In genomic region chr5:107977640-107978288, GRCm38 (mm10) we compare ENCODE assay signal across 18 mouse cellular contexts. TPM values are rescaled to one million over a fixed set of nuclear protein-coding genes. Genes with fewer than 3 reads are reported as not detected.
DNase-seq lines count a peak whose midpoint lies in the region; ATAC-seq and TF ChIP-seq lines count a peak whose summit lies in the region.
"Had no signal": no experiment of that assay in that cellular context is flagged by ENCODE, and none has a peak within 500 bp of the region (broad histone marks: within the 10 kb centered on the region; RNA-seq: fewer than 3 reads in every experiment).

No protein-coding gene starts in this region.

- H3K27ac ChIP-seq in heart, adult 2 months = no peak overlapping the region
- no peak overlapping the region for H3K27ac ChIP-seq in intestine, embryonic 16.5 days (ENCODE audit: low read length)
- H3K27ac ChIP-seq in small intestine, adult 2 months (ENCODE audit: insufficient read depth, low read depth, low read length) = peak overlapping the region; percentile 50
- H3K27ac ChIP-seq in hindbrain, embryonic 12.5 days = no peak overlapping the region
- H3K27ac ChIP-seq: heart, embryonic 13.5 days; neural tube, embryonic 12.5 days had no signal

- peak; percentile 11; the same call in 1 of the 2 replicates for ATAC-seq in G1E (ENCODE audit: extremely low read depth, insufficient number of reproducible peaks, low FRiP score, poor library complexity, severe bottlenecking)
- peak; percentile 77 for ATAC-seq in intestine, embryonic 16.5 days
- ATAC-seq in hindbrain, embryonic 12.5 days (ENCODE audit: low FRiP score) = no peak

- no peaks in the 10 kb centered on the region for H3K36me3 ChIP-seq in heart, adult 2 months (ENCODE audit: control insufficient read depth, insufficient read depth, low read length)
- H3K36me3 ChIP-seq in G1E (replicated peaks) = peaks cover 15% of the 10 kb centered on the region
- no peaks in the 10 kb centered on the region for H3K36me3 ChIP-seq in intestine, embryonic 16.5 days (ENCODE audit: control insufficient read depth, insufficient read depth, low read length)
- no peaks in the 10 kb centered on the region for H3K36me3 ChIP-seq in small intestine, adult 2 months (ENCODE audit: control insufficient read depth, insufficient read depth, low read length)
- no peaks in the 10 kb centered on the region for H3K36me3 ChIP-seq in hindbrain, embryonic 12.5 days
- H3K36me3 ChIP-seq: heart, embryonic 13.5 days; neural tube, embryonic 12.5 days had no signal

- TF ChIP-seq POLR2A in heart, adult 2 months (IDR thresholded peaks at IDR 0.05; ENCODE audit: insufficient read depth, low read depth, low read length) = no peak
- no peak for TF ChIP-seq POLR2A in small intestine, adult 2 months (IDR thresholded peaks at IDR 0.05; ENCODE audit: low read depth, low read length)

- TF ChIP-seq CTCF in heart, adult 2 months (IDR thresholded peaks at IDR 0.05) = no peak
- no peak for TF ChIP-seq CTCF in G1E (IDR thresholded peaks at IDR 0.05; ENCODE audit: low read depth, low read length)
- TF ChIP-seq CTCF in small intestine, adult 2 months (IDR thresholded peaks at IDR 0.05; ENCODE audit: extremely low read depth, insufficient read length, insufficient replicate concordance, low read depth, low read length) = no peak

- no peaks in the 10 kb centered on the region for H3K27me3 ChIP-seq in heart, adult 2 months (ENCODE audit: control insufficient read depth, insufficient read depth, low read length)
- no peaks in the 10 kb centered on the region for H3K27me3 ChIP-seq in G1E (ENCODE audit: insufficient read depth, low read length)
- H3K27me3 ChIP-seq in intestine, embryonic 16.5 days (replicated peaks; ENCODE audit: control insufficient read depth, insufficient read depth, low read length) = no peaks in the 10 kb centered on the region
- H3K27me3 ChIP-seq in small intestine, adult 2 months (ENCODE audit: control insufficient read depth, insufficient read depth, low read length) = no peaks in the 10 kb centered on the region
- H3K27me3 ChIP-seq in hindbrain, embryonic 12.5 days = no peaks in the 10 kb centered on the region
- H3K27me3 ChIP-seq: heart, embryonic 13.5 days; neural tube, embryonic 12.5 days had no signal

- no peak overlapping the region for H3K4me2 ChIP-seq in intestine, embryonic 16.5 days (ENCODE audit: low read depth, low read length)
- H3K4me2 ChIP-seq in hindbrain, embryonic 12.5 days (replicated peaks) = no peak overlapping the region
- H3K4me2 ChIP-seq: heart, embryonic 13.5 days; neural tube, embryonic 12.5 days had no signal

- WGBS in heart, adult 2 months = 66% methylated on average over 3 of the region's 3 CpGs
- 51% methylated on average over 3 of the region's 3 CpGs for WGBS in intestine, embryonic 16.5 days
- WGBS in small intestine, adult 2 months = 33% methylated on average over 3 of the region's 3 CpGs
- WGBS in hindbrain, embryonic 12.5 days = 82% methylated on average over 3 of the region's 3 CpGs

- H3K9ac ChIP-seq in heart, adult 2 months (ENCODE audit: low read depth, low read length) = no peak overlapping the region
- H3K9ac ChIP-seq in intestine, embryonic 16.5 days (ENCODE audit: low read depth, low read length) = no peak overlapping the region
- H3K9ac ChIP-seq in hindbrain, embryonic 12.5 days = no peak overlapping the region
- H3K9ac ChIP-seq: heart, embryonic 13.5 days; neural tube, embryonic 12.5 days had no signal

- intact Hi-C loops in heart, adult 2 months (cut with DNase I) = no loop called here
- intact Hi-C loops in left cerebral cortex, postnatal 25 days (cut with DNase I) = no loop called here

- H3K4me1 ChIP-seq in heart, adult 2 months (ENCODE audit: control insufficient read depth, insufficient read depth, low read length) = no peaks in the 10 kb centered on the region; the same call in 1 of the 2 replicates
- H3K4me1 ChIP-seq in G1E (ENCODE audit: insufficient read depth, low read depth, low read length) = peaks cover 73% of the 10 kb centered on the region
- peaks cover 14% of the 10 kb centered on the region for H3K4me1 ChIP-seq in intestine, embryonic 16.5 days (ENCODE audit: control insufficient read depth, insufficient read depth, low read length)
- H3K4me1 ChIP-seq in small intestine, adult 2 months (ENCODE audit: control insufficient read depth, insufficient read depth, insufficient read length, low read length) = peaks cover 12% of the 10 kb centered on the region
- H3K4me1 ChIP-seq in hindbrain, embryonic 12.5 days = peaks cover 5% of the 10 kb centered on the region; the same call in 1 of the 2 replicates
- H3K4me1 ChIP-seq: neural tube, embryonic 12.5 days had no signal

- no peak for TF ChIP-seq EP300 in heart, adult 2 months (IDR thresholded peaks at IDR 0.05; ENCODE audit: insufficient read depth, low read depth, low read length)

- DNase-seq in heart, adult 11 months = peak; percentile 51
- no peak for DNase-seq in heart, adult 2 months
- DNase-seq in G1E (ENCODE audit: low spot score) = no peak
- no peak for DNase-seq in left cerebral cortex, postnatal 25 days (ENCODE audit: low spot score in 2 of 2)
- DNase-seq in gastrocnemius, adult 18-20 months (ENCODE audit: low spot score) = no peak
- DNase-seq: cerebellum, adult 8-10 months; embryo, embryonic 11 days; gastrocnemius, postnatal 25 days; heart, postnatal 4 days; kidney, adult 11 months; kidney, postnatal 4 days; right cerebral cortex, postnatal 14 days had no signal

- H3K4me3 ChIP-seq in heart, adult 2 months = no peak overlapping the region
- H3K4me3 ChIP-seq in G1E (ENCODE audit: low read depth, low read length) = no peak overlapping the region; the same call in 1 of the 2 replicates
- no peak overlapping the region for H3K4me3 ChIP-seq in intestine, embryonic 16.5 days (ENCODE audit: low read length)
- no peak overlapping the region for H3K4me3 ChIP-seq in small intestine, adult 2 months (ENCODE audit: low read depth, low read length)
- H3K4me3 ChIP-seq in hindbrain, embryonic 12.5 days = no peak overlapping the region
- H3K4me3 ChIP-seq: erythroblast, embryonic 14.5 days; heart, embryonic 13.5 days; neural tube, embryonic 12.5 days had no signal

- no peaks in the 10 kb centered on the region for H3K9me3 ChIP-seq in G1E (replicated peaks)
- H3K9me3 ChIP-seq in intestine, embryonic 16.5 days (ENCODE audit: control insufficient read depth, low read length) = no peaks in the 10 kb centered on the region
- no peaks in the 10 kb centered on the region for H3K9me3 ChIP-seq in hindbrain, embryonic 12.5 days (replicated peaks)
- H3K9me3 ChIP-seq: heart, embryonic 13.5 days; neural tube, embryonic 12.5 days had no signal

- H3K79me2 ChIP-seq in heart, adult 2 months (replicated peaks; ENCODE audit: control insufficient read depth, insufficient read depth, low read length) = no peaks in the 10 kb centered on the region

RNA-seq across cellular contexts. Expression of gene Fam69a, which starts 9.1 kb away (rescaled TPM):
- 10 to 100 TPM; 12.9 to 13.1 TPM for total RNA-seq in heart, adult 2 months (2021)
- 1.5 and 2.8 TPM in 2 replicates for polyA plus RNA-seq in heart, adult 2 months (2012; rRNA removed)
- total RNA-seq in G1E (2014; fragmentation: Nextera tagmentation) = 52.3 and 54.3 TPM in 2 replicates
- 24.9 and 25.8 TPM in 2 replicates for total RNA-seq in G1E (2017)
- 1.8 and 2.3 TPM in 2 replicates for polyA plus RNA-seq in G1E (2012)
- 17.8 and 17.9 TPM in 2 replicates for polyA plus RNA-seq in intestine, embryonic 16.5 days (2015; fragmentation: Nextera tagmentation; extraction: Ambion mirVana)
- polyA plus RNA-seq in small intestine, adult 2 months (2012; rRNA removed) = 0.08 and 0.30 TPM in 2 replicates
- 10 to 100 TPM; 31.4 to 32.1 TPM for total RNA-seq in left cerebral cortex, postnatal 25 days (2021)
- 31.0 and 31.4 TPM in 2 replicates for polyA plus RNA-seq in hindbrain, embryonic 12.5 days (2016; fragmentation: Nextera tagmentation; extraction: Ambion mirVana)
- 10 to 100 TPM; 20.2 to 29.6 TPM for total RNA-seq in gastrocnemius, adult 18-20 months (2021)
